Mouse (Mus musculus) G1E (cell line): ENCODE data around the gene Cdc42bpb.

ENCODE experiments used
- CTCF ChIP-seq: IDR thresholded peaks from 2 replicates; pipeline ENCODE4 v1.5.1; 2012; ENCODE audit warnings: low read depth, low read length, inconsistent platforms, mixed read lengths
- GATA1 ChIP-seq: IDR thresholded peaks from 2 replicates; pipeline ENCODE4 v1.6.1; 2012; ENCODE audit warnings: borderline replicate concordance, low read length, inconsistent platforms, mixed read lengths
- GATA2 ChIP-seq: IDR thresholded peaks from 2 replicates; pipeline ENCODE4 v1.6.1; 2012; ENCODE audit warnings: low read depth, low read length, inconsistent platforms, borderline replicate concordance
- POLR2AphosphoS5 ChIP-seq: IDR thresholded peaks from 2 replicates; pipeline ENCODE4 v1.6.1; 2012; ENCODE audit warnings: low read depth, low read length, inconsistent platforms; ENCODE audit not compliant: insufficient replicate concordance
- TAL1 ChIP-seq: conservative IDR thresholded peaks from 2 replicates; pipeline ENCODE4 v1.6.1; 2012; ENCODE audit warnings: low read depth, low read length, inconsistent platforms, mixed read lengths

- TF ChIP-seq CTCF, result no peak
- no peak for TF ChIP-seq GATA1
- no peak for TF ChIP-seq POLR2AphosphoS5
- TF ChIP-seq TAL1, result no peak
- no peak for TF ChIP-seq GATA2
Measured at GRCm38 (mm10) chr12:111270629-111271277, 106.8 kb downstream of the Cdc42bpb start, which contains the start of gene Amn.
